In genomic region chr7:4865090-4865489, GRCm38 (mm10) we compare ENCODE assay signal across 1 mouse cellular context.
TF ChIP-seq lines count a peak whose summit lies in the region.

No protein-coding gene starts in this region.

TF ChIP-seq in myocyte, 11 proteins besides CTCF, POLR2A, EP300 and RAD21:
- TF ChIP-seq SRF (IDR thresholded peaks at IDR 0.05; ENCODE audit: control insufficient read depth, insufficient read length, low read depth) (no peak), MYOG (IDR thresholded peaks at IDR 0.05; ENCODE audit: control insufficient read depth in 1 of 3, insufficient read depth in 1 of 3, insufficient read length in 2 of 3, low read depth in 2 of 3) (no peak), E2F4 (IDR thresholded peaks at IDR 0.05; ENCODE audit: insufficient read depth) (no peak), TCF12 (IDR thresholded peaks at IDR 0.05; ENCODE audit: insufficient read depth, poor library complexity, severe bottlenecking) (no peak), REST (IDR thresholded peaks at IDR 0.05; ENCODE audit: insufficient read depth, insufficient read length) (no peak), CEBPB (IDR thresholded peaks at IDR 0.05; ENCODE audit: insufficient read depth, poor library complexity, severe bottlenecking) (no peak), MAX (IDR thresholded peaks at IDR 0.05; ENCODE audit: low read depth) (no peak), USF1 (IDR thresholded peaks at IDR 0.05; ENCODE audit: low read depth) (no peak), TCF3 (IDR thresholded peaks at IDR 0.05; ENCODE audit: insufficient read length, low read depth) (no peak)
